Mouse (Mus musculus) c-Kit-negative CD71-positive TER-119-positive erythroid progenitor cells, embryonic 14.5 days (primary cell): ENCODE measurements around the gene Olfr1036.
"Not testable (repeated sequence)": the region's sequence is repeated elsewhere in the genome, so short reads cannot be mapped to it uniquely, and the experiment has no call there.

Experiments used
- DNase-seq: peaks from one replicate; pipeline ENCODE4 v3.0.0-alpha.2; 2013; ENCODE audit warnings: low read depth, low spot score

Olfr1036 gene

DNA sequence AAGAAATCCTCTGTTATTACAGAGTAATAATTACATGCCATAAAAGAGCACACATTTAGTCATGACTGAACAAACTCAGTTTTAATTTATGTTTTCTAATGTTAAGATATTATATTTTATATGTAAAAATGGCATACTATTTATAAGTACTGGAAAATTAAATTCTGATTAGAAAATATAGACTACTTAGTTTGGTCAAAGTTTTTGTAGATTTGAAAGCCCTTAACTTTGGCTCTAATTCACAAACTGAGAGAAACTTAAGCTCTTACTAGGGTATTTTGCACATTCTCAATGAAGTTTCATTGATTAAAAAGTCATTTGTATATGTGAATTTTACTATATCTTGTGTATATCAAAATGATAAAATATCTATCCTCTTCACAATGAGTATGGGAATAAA is at the start of gene Olfr1036:
Olfr1036 (plus strand) TSS at position 301 of the 400 bp plus-strand sequence.
- DNase-seq = not testable (repeated sequence)

- DNase-seq = no peak
Observed at GRCm38 (mm10) chr2:86045561-86045960, 28.2 kb upstream of the Olfr1036 start, which contains the start of gene Olfr1034. Gene Olfr1034, plus strand, starts transcription at chr2:86045861.

DNA sequence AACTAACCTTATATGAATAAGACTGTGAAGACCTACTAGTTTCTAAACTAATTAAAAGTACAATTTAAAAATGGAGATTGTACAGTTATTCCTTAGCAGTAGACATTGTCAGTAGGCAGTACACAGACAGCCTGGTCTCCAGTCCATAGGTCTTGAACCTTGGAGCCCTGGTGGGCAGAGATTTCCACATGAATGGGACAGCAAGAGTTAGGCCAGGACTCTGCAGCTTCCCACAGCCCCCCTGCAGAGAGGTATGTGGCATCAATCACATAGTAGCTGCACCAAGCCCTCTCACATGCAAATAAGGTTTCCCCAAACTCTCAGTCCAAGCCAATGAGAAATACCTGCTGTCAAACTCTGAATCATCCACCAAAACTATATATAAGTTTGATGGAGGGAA is 23.0 kb upstream of the Olfr1036 start:
- DNase-seq = not testable (repeated sequence)

DNA sequence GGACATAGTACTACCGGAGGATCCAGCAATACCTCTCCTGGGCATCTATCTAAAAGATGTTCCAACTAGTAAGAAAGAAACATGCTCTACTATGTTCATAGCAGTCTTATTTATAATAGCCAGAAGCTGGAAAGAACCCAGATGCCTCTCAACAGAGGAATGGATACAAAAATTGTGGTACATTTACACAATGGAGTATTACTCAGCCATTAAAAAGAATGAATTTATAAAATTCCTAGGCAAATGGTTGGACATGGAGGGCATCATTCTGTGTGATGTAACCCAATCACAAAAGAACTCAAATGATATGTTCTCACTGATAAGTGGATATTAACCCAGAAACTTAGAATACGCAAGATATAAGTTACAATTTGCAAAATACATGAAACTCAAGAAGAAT is 10.0 kb upstream of the Olfr1036 start:
- DNase-seq = not testable (repeated sequence)

DNA sequence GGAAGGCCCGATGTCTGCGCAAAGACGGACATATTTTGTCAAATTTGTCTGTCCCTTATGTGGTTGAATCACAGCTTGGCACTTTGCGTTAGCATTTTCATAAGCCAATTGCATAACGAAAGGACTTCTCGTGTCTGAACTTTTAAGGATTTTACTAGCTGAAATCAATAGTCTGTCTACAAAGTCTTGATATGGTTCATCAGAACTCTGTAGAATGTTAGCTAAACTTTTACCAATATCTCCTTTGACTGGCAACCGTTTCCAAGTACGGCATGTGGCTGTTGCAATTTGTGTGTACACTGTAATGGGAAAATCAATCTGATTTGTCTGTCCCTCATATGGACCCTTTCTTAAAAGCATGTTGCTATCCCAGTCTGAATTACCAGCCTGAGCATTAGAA is 3.6 kb upstream of the Olfr1036 start:
- no peak for DNase-seq

- DNase-seq = not testable (repeated sequence)
Observed at GRCm38 (mm10) chr2:86080478-86080877, 6.7 kb downstream of the Olfr1036 start.

- DNase-seq = no peak
Observed at GRCm38 (mm10) chr2:86087285-86087684, 13.5 kb downstream of the Olfr1036 start, which contains the start of gene Olfr1037. Gene Olfr1037, minus strand, starts transcription at chr2:86087385.
